Mouse (Mus musculus): ENCODE measurements around the gene Vwa3b. TPM values are rescaled to one million over a fixed set of nuclear protein-coding genes. Genes with fewer than 3 reads are reported as not detected.
A peak's percentile ranks its signal among the peaks of the same experiment; 100 is the strongest.

Vwa3b gene
- polyA plus RNA-seq, 1 experiment: 0.14 TPM

- TF ChIP-seq CTCF (conservative IDR thresholded peaks at IDR 0.05; ENCODE audit: insufficient read depth, insufficient read length, low read depth, low read length) (no peak), POLR2A (IDR thresholded peaks at IDR 0.05; ENCODE audit: low read depth, low read length) (no peak)
- DNase-seq: no peak
- Histone ChIP-seq H3K36me3 (ENCODE audit: control insufficient read depth, insufficient read depth, low read length) (no peaks in the 10 kb centered on the region), H3K27ac (ENCODE audit: insufficient read depth, low read depth, low read length) (no peak overlapping the region), H3K27me3 (replicated peaks; ENCODE audit: control insufficient read depth, insufficient read depth, low read length) (no peaks in the 10 kb centered on the region), H3K4me3 (ENCODE audit: insufficient read depth, low read depth, low read length) (no peak overlapping the region), H3K4me1 (ENCODE audit: control insufficient read depth, insufficient read depth, low read length) (no peaks in the 10 kb centered on the region)
These were observed 104.8 kb downstream of the Vwa3b start for GRCm38 (mm10) chr1:37131146-37131545.

- no peak for DNase-seq
- no peak overlapping the region for H3K27ac ChIP-seq (ENCODE audit: insufficient read depth, low read depth, low read length)
- H3K27me3 ChIP-seq (replicated peaks; ENCODE audit: control insufficient read depth, insufficient read depth, low read length): no peaks in the 10 kb centered on the region
- WGBS: 60% methylated on average over 7 of the region's 7 CpGs
- no peaks in the 10 kb centered on the region for H3K36me3 ChIP-seq (ENCODE audit: control insufficient read depth, insufficient read depth, low read length)
- TF ChIP-seq POLR2A (IDR thresholded peaks at IDR 0.05; ENCODE audit: low read depth, low read length) (no peak), CTCF (conservative IDR thresholded peaks at IDR 0.05; ENCODE audit: insufficient read depth, insufficient read length, low read depth, low read length) (0 out of 2 replicates have a peak, but pooled peaks have one; percentile 12)
- H3K4me3 ChIP-seq (ENCODE audit: insufficient read depth, low read depth, low read length): no peak overlapping the region
- no peaks in the 10 kb centered on the region for H3K4me1 ChIP-seq (ENCODE audit: control insufficient read depth, insufficient read depth, low read length)
These were observed 106.0 kb downstream of the Vwa3b start for GRCm38 (mm10) chr1:37132433-37132832.

- H3K27ac ChIP-seq (ENCODE audit: insufficient read depth, low read depth, low read length): no peak overlapping the region
- no peaks in the 10 kb centered on the region for H3K27me3 ChIP-seq (replicated peaks; ENCODE audit: control insufficient read depth, insufficient read depth, low read length)
- H3K4me3 ChIP-seq (ENCODE audit: insufficient read depth, low read depth, low read length): no peak overlapping the region
- no peak for TF ChIP-seq CTCF (conservative IDR thresholded peaks at IDR 0.05; ENCODE audit: insufficient read depth, insufficient read length, low read depth, low read length)
- no peak for TF ChIP-seq POLR2A (IDR thresholded peaks at IDR 0.05; ENCODE audit: low read depth, low read length)
- DNase-seq: no peak
- no peaks in the 10 kb centered on the region for H3K36me3 ChIP-seq (ENCODE audit: control insufficient read depth, insufficient read depth, low read length)
- H3K4me1 ChIP-seq (ENCODE audit: control insufficient read depth, insufficient read depth, low read length): no peaks in the 10 kb centered on the region
- 59% methylated on average over 4 of the region's 4 CpGs for WGBS
These were observed 119.6 kb downstream of the Vwa3b start for GRCm38 (mm10) chr1:37145966-37146365.

- H3K27ac ChIP-seq (ENCODE audit: insufficient read depth, low read depth, low read length): no peak overlapping the region
- no peak for DNase-seq
- TF ChIP-seq POLR2A (IDR thresholded peaks at IDR 0.05; ENCODE audit: low read depth, low read length) (no peak), CTCF (conservative IDR thresholded peaks at IDR 0.05; ENCODE audit: insufficient read depth, insufficient read length, low read depth, low read length) (no peak)
- no peaks in the 10 kb centered on the region for H3K4me1 ChIP-seq (ENCODE audit: control insufficient read depth, insufficient read depth, low read length)
- no peak overlapping the region for H3K4me3 ChIP-seq (ENCODE audit: insufficient read depth, low read depth, low read length)
- 95% methylated on average over 7 of the region's 7 CpGs for WGBS
- no peaks in the 10 kb centered on the region for H3K27me3 ChIP-seq (replicated peaks; ENCODE audit: control insufficient read depth, insufficient read depth, low read length)
- H3K36me3 ChIP-seq (ENCODE audit: control insufficient read depth, insufficient read depth, low read length): no peaks in the 10 kb centered on the region
These were observed 123.5 kb downstream of the Vwa3b start for GRCm38 (mm10) chr1:37149866-37150265.

- no peak for DNase-seq
- H3K4me3 ChIP-seq (ENCODE audit: insufficient read depth, low read depth, low read length): no peak overlapping the region
- TF ChIP-seq CTCF (conservative IDR thresholded peaks at IDR 0.05; ENCODE audit: insufficient read depth, insufficient read length, low read depth, low read length) (no peak), POLR2A (IDR thresholded peaks at IDR 0.05; ENCODE audit: low read depth, low read length) (no peak)
- H3K36me3 ChIP-seq (ENCODE audit: control insufficient read depth, insufficient read depth, low read length): no peaks in the 10 kb centered on the region
- H3K27ac ChIP-seq (ENCODE audit: insufficient read depth, low read depth, low read length): no peak overlapping the region
- H3K4me1 ChIP-seq (ENCODE audit: control insufficient read depth, insufficient read depth, low read length): no peaks in the 10 kb centered on the region
- no peaks in the 10 kb centered on the region for H3K27me3 ChIP-seq (replicated peaks; ENCODE audit: control insufficient read depth, insufficient read depth, low read length)
- 91% methylated on average over 9 of the region's 9 CpGs for WGBS
These were observed 125.5 kb downstream of the Vwa3b start for GRCm38 (mm10) chr1:37151896-37152295.

GRCm38 (mm10) chr1:37166066-37166465 lies 139.7 kb downstream of the Vwa3b start:
- 62% methylated on average over 6 of the region's 6 CpGs for WGBS
- Histone ChIP-seq H3K27me3 (replicated peaks; ENCODE audit: control insufficient read depth, insufficient read depth, low read length) (no peaks in the 10 kb centered on the region), H3K36me3 (ENCODE audit: control insufficient read depth, insufficient read depth, low read length) (no peaks in the 10 kb centered on the region), H3K4me1 (ENCODE audit: control insufficient read depth, insufficient read depth, low read length) (no peaks in the 10 kb centered on the region), H3K27ac (ENCODE audit: insufficient read depth, low read depth, low read length) (no peak overlapping the region), H3K4me3 (ENCODE audit: insufficient read depth, low read depth, low read length) (no peak overlapping the region)
- DNase-seq: no peak
- TF ChIP-seq CTCF (conservative IDR thresholded peaks at IDR 0.05; ENCODE audit: insufficient read depth, insufficient read length, low read depth, low read length): no peak
- no peak for TF ChIP-seq POLR2A (IDR thresholded peaks at IDR 0.05; ENCODE audit: low read depth, low read length)

GRCm38 (mm10) chr1:37167918-37168317 lies 141.5 kb downstream of the Vwa3b start:
- Histone ChIP-seq H3K27ac (ENCODE audit: insufficient read depth, low read depth, low read length) (no peak overlapping the region), H3K36me3 (ENCODE audit: control insufficient read depth, insufficient read depth, low read length) (no peaks in the 10 kb centered on the region), H3K27me3 (replicated peaks; ENCODE audit: control insufficient read depth, insufficient read depth, low read length) (no peaks in the 10 kb centered on the region), H3K4me3 (ENCODE audit: insufficient read depth, low read depth, low read length) (no peak overlapping the region), H3K4me1 (ENCODE audit: control insufficient read depth, insufficient read depth, low read length) (no peaks in the 10 kb centered on the region)
- WGBS: 84% methylated on average over 7 of the region's 7 CpGs
- TF ChIP-seq CTCF (conservative IDR thresholded peaks at IDR 0.05; ENCODE audit: insufficient read depth, insufficient read length, low read depth, low read length) (no peak), POLR2A (IDR thresholded peaks at IDR 0.05; ENCODE audit: low read depth, low read length) (no peak)
- DNase-seq: no peak

GRCm38 (mm10) chr1:37177874-37178273 lies 151.5 kb downstream of the Vwa3b start:
- Histone ChIP-seq H3K27me3 (replicated peaks; ENCODE audit: control insufficient read depth, insufficient read depth, low read length) (no peaks in the 10 kb centered on the region), H3K4me3 (ENCODE audit: insufficient read depth, low read depth, low read length) (no peak overlapping the region), H3K27ac (ENCODE audit: insufficient read depth, low read depth, low read length) (no peak overlapping the region), H3K4me1 (ENCODE audit: control insufficient read depth, insufficient read depth, low read length) (no peaks in the 10 kb centered on the region), H3K36me3 (ENCODE audit: control insufficient read depth, insufficient read depth, low read length) (no peaks in the 10 kb centered on the region)
- no peak for DNase-seq
- TF ChIP-seq CTCF (conservative IDR thresholded peaks at IDR 0.05; ENCODE audit: insufficient read depth, insufficient read length, low read depth, low read length) (peak; percentile 21; the same call in 1 of the 2 replicates), POLR2A (IDR thresholded peaks at IDR 0.05; ENCODE audit: low read depth, low read length) (no peak)
- WGBS: 78% methylated on average over 2 of the region's 2 CpGs

Measured in kidney, adult 2 months (tissue).